8 mouse cellular contexts compared by ENCODE assay signal in genomic region chr3:108722036-108722872, GRCm38 (mm10). TPM values are rescaled to one million over a fixed set of nuclear protein-coding genes. Genes with fewer than 3 reads are reported as not detected.
DNase-seq lines count a peak whose midpoint lies in the region; ATAC-seq lines count a peak whose summit lies in the region.

Gpsm2 (minus strand) TSS chr3:108722309.

- DNase-seq in ZHBTc4 (ENCODE audit: low read depth, low spot score), result peak; percentile 99
- peak; percentile 89 for DNase-seq in gastrocnemius, adult 8-10 months (ENCODE audit: low spot score in 2 of 2)
- DNase-seq in induced T-regulatory cell, adult 2 months (ENCODE audit: low read depth), result peak; percentile 97
- DNase-seq in left cerebral cortex, adult 9 months (ENCODE audit: low spot score in 2 of 2), result peak; percentile 86 to 95
- DNase-seq in right cerebral cortex, postnatal 14 days, result peak; percentile 95
- peak; percentile 96 for DNase-seq in urinary bladder, postnatal 36 days (ENCODE audit: low spot score in 2 of 2)

- peak; percentile 86 for ATAC-seq in common myeloid progenitor, adult 5-6 weeks (replicated peaks; ENCODE audit: low read depth, poor library complexity, severe bottlenecking)
- ATAC-seq in megakaryocyte progenitor cell, adult 5-6 weeks (replicated peaks; ENCODE audit: poor library complexity), result peak; percentile 90

RNA-seq across cellular contexts. Expression of gene Gpsm2, which starts in this region (rescaled TPM):
- 25.1 and 26.1 TPM in 2 replicates for total RNA-seq in common myeloid progenitor, adult 5-6 weeks (2017)
- total RNA-seq in gastrocnemius, adult 8-10 months (2022), result 1 to 10 TPM in 1 of 4 experiments, under 1 TPM in 3; 0.56 to 1.2 (median 0.74) TPM
- 7.2 and 11.1 TPM in 2 replicates for total RNA-seq in megakaryocyte progenitor cell, adult 5-6 weeks (2015)
- 11.7 and 16.3 TPM in 2 replicates for total RNA-seq in megakaryocyte progenitor cell, adult 5-6 weeks (2017)

Comparison
In these comparisons a context has a peak if more than half of its experiments do, and no peak if none do; other contexts are left out.
1. Peak in every context shown above with its lines: DNase-seq and ATAC-seq.